Mouse (Mus musculus) ES-E14 (cell line): ENCODE measurements around the gene Gnat2.

Experiments used
- CHD2 ChIP-seq: IDR thresholded peaks from 2 replicates; pipeline ENCODE4 v1.6.1; 2014; ENCODE audit warnings: mild to moderate bottlenecking, low read depth, low read length, inconsistent platforms
- HCFC1 ChIP-seq: IDR thresholded peaks from 2 replicates; pipeline ENCODE4 v1.6.1; 2012; ENCODE audit warnings: low read length, inconsistent platforms, borderline replicate concordance; ENCODE audit not compliant: insufficient read depth
- ZNF384 ChIP-seq: IDR thresholded peaks from 2 replicates; pipeline ENCODE4 v1.6.1; 2012; ENCODE audit warnings: low read depth, low read length, inconsistent platforms

DNA sequence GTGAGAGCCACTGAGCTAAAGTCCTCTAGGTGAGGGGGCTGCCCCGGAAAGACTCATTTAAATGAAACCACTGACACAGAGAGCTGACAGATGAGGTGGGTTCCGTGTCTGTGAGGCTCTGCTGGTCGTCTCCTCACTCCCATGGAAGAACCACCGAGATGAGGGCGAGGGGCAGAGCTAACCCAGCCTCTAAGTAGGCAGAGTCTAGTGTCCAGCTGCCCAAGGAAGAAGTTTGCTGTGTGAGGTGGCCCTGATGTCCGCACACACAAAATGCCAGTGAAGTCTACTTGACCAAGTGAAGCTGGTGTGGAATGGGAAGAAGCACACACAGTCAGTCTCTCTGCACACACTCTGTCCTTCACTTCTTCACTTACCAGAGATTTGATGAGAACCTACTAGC is 559 bp upstream of the Gnat2 start:
- no peak for TF ChIP-seq CHD2
- no peak for TF ChIP-seq HCFC1
- no peak for TF ChIP-seq ZNF384
